Mouse (Mus musculus) mesoderm, embryonic 11.5 days (tissue): ENCODE results near the gene Gltpd2.
"Not testable (repeated sequence)": the region's sequence is repeated elsewhere in the genome, so short reads cannot be mapped to it uniquely, and the experiment has no call there.

Experiments used
- DNase-seq: peaks from one replicate; pipeline ENCODE4 v3.0.0-alpha.2; 2012; ENCODE audit warnings: low read depth, low spot score

Gene Gltpd2

GRCm38 (mm10) chr11:70516352-70516751 lies 2.6 kb upstream of the Gltpd2 start:
- DNase-seq: peak; percentile 75

DNA sequence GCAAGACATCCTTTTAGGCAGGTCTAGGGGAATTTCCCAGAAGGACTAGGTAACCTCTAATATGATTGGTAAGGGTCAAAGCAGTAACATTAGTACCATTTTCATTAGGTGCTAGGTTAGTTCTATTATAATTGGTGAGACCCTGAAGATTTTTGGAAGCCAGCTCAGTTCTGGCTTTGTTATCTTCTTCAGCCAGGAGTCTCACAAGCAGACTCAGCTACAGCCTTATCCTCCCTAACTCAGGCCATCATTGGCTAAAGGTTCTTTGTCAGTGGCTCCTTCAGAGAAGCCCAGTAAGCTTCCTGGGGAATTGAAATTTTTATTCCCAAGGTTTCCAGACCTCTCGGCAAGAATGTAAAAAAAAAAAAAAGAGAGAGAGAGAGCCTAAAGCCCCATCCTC lies 560 bp upstream of the Gltpd2 start:
- DNase-seq: no peak

DNA sequence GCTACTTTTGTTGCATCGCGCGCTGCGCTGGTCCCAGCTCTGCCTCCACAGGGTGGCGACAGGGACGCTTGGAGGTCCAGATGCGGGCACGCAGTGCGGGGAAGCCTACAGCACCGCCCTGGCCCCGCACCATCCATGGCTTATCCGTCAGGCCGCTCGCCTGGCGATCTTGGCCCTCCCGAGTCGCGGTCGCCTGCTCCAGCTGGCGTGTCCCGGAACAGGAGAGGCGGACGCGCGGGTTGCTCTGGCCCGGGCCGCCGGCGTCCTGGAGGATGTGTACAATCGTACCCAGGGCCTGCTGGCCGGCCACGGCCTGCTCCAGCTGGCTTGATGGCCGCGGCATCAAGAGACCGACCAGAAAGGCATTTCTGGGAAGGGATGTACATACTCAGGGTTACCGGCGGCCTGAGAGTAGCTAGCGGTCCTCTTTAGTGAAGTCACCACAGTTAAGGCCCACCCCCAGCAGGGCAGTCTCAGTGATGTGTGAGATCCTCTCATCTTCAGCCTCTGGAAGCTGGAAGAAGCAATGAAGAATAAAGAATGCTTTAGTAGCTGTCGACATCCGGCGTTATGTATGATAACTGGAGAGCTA lies 1.3 kb downstream of the Gltpd2 start:
- DNase-seq: peak; percentile 31

- peak; percentile 56 for DNase-seq
These were observed 4.5 kb downstream of the Gltpd2 start for GRCm38 (mm10) chr11:70523306-70523989.

GRCm38 (mm10) chr11:70524782-70525181 lies 5.8 kb downstream of the Gltpd2 start:
- DNase-seq: no peak

DNA sequence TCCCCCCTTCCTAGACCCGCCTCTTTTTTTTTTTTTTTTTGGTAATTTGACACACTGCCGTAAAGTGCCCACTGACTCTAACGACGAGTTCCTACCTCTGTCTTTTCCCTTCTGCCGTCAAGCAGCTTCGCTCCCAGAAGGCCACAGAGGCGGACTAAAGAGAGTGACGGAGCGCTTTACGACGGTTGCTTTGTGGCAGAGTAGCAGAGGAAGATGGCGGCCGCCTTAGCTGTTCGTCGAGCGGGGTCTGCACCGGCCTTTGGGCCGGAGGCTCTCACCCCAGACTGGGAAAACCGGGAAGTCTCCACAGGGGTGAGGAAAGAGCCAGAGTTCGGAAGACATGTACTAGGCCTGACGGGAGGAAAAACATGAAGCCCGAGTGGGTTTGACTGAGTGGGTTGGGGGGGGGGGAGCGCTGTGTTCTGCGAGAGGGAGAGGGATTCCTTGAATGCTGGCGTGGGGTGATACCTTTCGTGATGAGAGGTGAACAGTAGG lies 6.2 kb downstream of the Gltpd2 start, which contains the start of gene Psmb6:
Gene Psmb6 (plus strand): TSS at position 184 of the 495 bp plus-strand sequence.
- DNase-seq: peak; percentile 97

GRCm38 (mm10) chr11:70525726-70526125 lies 6.7 kb downstream of the Gltpd2 start:
- DNase-seq: no peak

DNA sequence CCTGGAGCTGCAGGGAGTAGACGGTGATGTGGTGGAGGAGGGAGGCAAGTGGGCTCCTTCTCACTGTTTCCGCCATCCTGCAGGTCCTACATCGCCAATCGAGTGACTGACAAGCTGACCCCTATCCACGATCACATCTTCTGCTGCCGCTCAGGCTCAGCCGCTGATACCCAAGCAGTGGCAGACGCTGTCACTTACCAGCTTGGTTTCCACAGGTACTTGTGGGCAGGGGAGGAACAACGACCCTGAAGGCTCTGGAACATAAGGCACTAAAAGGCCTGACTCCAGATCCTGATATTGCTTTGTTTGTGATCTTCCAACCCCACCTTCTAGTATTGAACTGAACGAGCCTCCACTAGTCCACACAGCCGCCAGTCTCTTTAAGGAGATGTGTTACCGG lies 7.2 kb downstream of the Gltpd2 start:
- DNase-seq: no peak

DNA sequence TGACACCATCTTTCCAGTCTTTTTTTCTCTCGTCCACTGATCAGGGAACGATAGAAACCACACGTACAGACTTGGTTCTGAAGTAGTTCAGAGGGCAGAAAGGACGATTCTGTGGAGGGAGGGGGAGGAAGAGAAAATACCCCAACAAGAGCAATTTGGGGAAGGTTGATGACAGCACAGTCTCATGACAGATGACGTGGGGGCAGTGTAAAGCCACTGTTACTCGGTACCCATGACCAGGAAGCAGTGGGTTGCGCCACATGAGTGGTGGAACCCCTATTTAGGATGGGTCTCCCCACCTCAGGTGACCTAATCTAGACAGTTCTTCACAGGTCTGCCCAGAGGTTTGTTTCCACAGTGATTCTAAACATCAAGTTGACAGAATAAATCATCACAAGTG lies 9.6 kb downstream of the Gltpd2 start:
- no peak for DNase-seq

- not testable (repeated sequence) for DNase-seq
These were observed 12.1 kb downstream of the Gltpd2 start for GRCm38 (mm10) chr11:70531065-70531464.

DNA sequence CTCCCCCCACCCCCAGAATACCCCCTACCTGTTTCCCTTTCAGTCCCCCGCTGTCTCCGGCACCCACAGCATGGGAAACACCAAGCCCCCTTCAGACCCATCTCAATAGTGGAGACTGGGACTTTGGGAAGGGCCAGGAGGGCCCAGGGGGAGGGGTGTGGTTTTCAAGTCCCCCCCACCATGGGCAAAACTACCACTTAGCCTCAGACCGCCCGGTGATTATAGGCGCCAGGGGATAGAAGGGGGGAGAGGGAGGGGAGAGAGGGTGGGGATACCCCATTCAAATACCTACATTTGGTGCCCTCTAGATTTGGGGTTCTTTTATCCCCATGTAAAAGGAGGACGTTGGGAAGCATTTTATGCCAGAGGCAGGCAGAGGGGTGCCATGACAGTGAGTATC lies 13.8 kb downstream of the Gltpd2 start, which contains the start of gene Gm40193:
Gene Gm40193 (minus strand): TSS at position 101 of the 400 bp plus-strand sequence.
- DNase-seq: no peak

DNA sequence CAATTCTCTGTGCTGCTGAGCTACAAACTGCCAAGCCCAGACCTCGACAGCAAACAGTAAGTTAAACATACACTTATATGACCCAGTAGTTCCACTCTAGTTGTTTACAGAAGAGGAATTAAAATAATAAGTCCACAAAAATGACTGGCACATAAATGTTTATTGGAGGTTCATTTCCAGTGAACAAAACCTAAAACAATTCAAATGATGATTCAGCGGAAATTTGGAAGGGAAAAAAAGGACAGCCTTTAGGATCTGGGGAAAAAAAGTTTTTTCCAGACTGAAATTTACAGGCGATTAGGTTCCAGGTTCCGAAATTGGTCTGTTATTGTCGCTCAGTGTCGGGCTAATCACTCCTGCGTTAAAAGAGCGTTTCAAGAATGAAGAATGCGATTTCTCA lies 20.4 kb downstream of the Gltpd2 start:
- DNase-seq: no peak

GRCm38 (mm10) chr11:70539877-70540587 lies 21.0 kb downstream of the Gltpd2 start, which contains the start of gene Pld2:
Pld2 (plus strand) TSS chr11:70540064.
- DNase-seq: peak; percentile 93

DNA sequence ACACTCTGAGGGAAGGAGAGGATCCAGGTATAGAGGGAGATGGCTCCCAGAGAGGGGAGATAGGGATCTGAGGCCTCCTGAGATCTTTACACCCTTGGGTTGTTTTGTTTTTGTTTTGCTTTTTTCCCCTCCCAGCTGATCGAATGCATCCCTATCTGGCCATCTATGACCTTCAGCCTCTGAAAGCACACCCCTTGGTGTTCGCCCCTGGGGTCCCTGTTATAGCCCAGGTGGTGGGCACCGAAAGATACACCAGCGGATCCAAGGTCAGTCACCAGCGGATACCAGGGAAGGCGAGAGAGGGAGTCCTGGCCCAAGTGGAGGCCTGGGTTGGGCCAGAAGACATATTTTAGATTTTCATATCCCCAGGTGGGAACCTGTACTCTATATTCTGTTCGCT lies 21.9 kb downstream of the Gltpd2 start:
- no peak for DNase-seq

- DNase-seq: no peak
These were observed 22.4 kb downstream of the Gltpd2 start for GRCm38 (mm10) chr11:70541415-70541814.

GRCm38 (mm10) chr11:70544496-70544895 lies 25.5 kb downstream of the Gltpd2 start:
- DNase-seq: no peak

DNA sequence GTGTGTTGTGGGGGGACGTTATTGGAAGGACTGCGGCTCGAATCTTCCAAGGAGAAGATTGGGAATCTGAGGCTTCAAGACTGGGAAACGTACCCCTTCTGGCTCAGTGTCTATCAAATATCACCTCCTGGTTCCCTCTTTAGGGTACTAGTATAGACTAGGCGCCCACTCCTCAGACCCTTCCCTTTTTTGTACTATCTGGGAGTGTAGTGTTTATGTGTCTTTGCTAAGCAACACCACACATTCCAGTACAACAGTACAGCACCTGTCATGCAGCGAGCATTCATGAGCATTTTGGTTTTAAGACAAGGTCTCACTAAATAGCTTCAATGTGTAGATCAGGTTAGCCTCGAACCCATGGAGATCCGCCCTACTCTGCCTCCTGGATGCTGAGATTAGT lies 32.5 kb downstream of the Gltpd2 start:
- DNase-seq: no peak

GRCm38 (mm10) chr11:70553940-70554339 lies 34.9 kb downstream of the Gltpd2 start:
- DNase-seq: no peak

DNA sequence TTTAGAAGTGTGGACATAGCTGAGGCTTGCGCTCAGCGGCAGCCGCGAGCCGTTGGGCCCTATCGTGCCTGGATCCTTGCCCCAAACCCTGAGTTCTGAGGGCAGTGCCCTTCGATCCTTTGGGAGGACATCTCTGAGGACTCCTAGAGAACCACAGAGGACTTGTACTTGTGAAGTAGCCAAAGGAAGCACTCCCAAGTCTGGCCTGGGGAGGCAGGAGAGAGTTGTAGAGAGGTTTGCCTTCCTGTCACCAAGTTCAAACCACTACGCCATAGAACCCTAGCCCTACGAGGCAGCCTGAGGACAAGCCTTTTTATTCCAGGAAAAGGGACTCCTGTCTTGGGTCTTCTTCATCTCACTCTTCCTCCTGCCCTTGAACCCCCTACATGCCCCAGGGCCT lies 38.5 kb downstream of the Gltpd2 start:
- DNase-seq: no peak

DNA sequence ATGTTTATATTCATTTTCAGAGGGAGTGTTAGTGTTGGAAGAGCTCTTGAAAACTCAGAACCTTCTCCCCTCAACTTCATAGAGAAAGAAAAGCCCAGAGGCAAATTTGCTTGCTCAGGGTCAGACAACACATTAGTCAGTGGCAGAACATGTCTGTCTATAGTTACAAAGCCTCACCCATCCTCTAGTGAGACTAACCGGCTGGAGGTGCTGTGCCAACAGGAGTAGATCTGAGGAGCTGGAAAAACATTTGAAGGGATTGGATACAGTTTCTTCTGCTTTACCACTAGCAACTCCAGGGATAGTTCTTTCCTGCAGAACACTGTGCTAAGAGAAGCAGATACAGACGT lies 42.9 kb downstream of the Gltpd2 start:
- DNase-seq: no peak

- DNase-seq: peak; percentile 96
These were observed 43.4 kb downstream of the Gltpd2 start, which contains the start of gene Mink1 for GRCm38 (mm10) chr11:70562287-70562994. Mink1 (plus strand) TSS chr11:70562881.

DNA sequence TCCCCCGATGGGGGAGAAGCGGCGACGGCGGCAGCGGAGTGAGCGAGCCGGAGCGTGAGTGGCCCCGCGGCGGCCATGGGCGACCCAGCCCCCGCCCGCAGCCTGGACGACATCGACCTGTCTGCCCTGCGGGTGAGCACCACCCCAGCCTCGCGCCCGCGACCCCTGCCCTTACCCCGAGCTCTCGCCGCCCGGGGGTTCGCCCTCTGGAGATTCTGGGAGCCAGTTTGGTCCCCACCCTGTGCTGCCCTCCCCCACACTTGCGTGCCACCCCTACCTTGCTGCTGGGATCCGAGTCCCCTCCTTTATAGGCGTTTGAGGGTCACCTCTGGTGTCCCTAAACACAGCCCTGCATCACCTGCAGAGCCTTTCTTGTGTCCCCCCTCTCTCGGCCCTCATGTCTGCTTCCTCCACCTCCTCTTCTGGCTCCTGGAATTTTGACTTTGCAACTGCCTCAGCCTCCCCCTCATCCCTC lies 44.0 kb downstream of the Gltpd2 start:
- no peak for DNase-seq
